Mouse (Mus musculus) neural tube, embryonic 14.5 days (tissue): ENCODE measurements around the gene Gpr88. TPM values are rescaled to one million over a fixed set of nuclear protein-coding genes. Genes with fewer than 3 reads are reported as not detected.

Experiments
- ATAC-seq: fragments of 200-750 bp; cut with Nextera tagmentation; 2 replicates; pipeline ENCODE4 v1.8.0; 2017; ENCODE audit warnings: low read depth, mild to moderate bottlenecking, moderate TSS enrichment, moderate library complexity
- H3K27ac ChIP-seq: fragments of 300-500 bp; sonication (generic); 2 replicates; pipeline ENCODE4 v1.5.1; 2014; ENCODE audit warnings: low read depth, mild to moderate bottlenecking, control low read depth, low read length, moderate library complexity, mixed read lengths
- H3K27me3 ChIP-seq: fragments of 300-500 bp; sonication (generic); 2 replicates; pipeline ENCODE4 v1.6.1; 2014; ENCODE audit warnings: low read length; ENCODE audit not compliant: control insufficient read depth, insufficient read depth
- H3K36me3 ChIP-seq: fragments of 300-500 bp; sonication (generic); 2 replicates; pipeline ENCODE4 v1.6.1; 2014; ENCODE audit warnings: low read length, mixed read lengths; ENCODE audit not compliant: control insufficient read depth, insufficient read depth
- H3K4me1 ChIP-seq: fragments of 300-500 bp; sonication (generic); 2 replicates; pipeline ENCODE4 v1.6.1; 2014; ENCODE audit warnings: low read length; ENCODE audit not compliant: control insufficient read depth, insufficient read depth
- H3K4me2 ChIP-seq: fragments of 300-500 bp; sonication (generic); 2 replicates; pipeline ENCODE4 v1.6.1; 2014; ENCODE audit warnings: mild to moderate bottlenecking, low read depth, low read length, control low read depth
- H3K4me3 ChIP-seq: fragments of 300-500 bp; sonication (generic); 2 replicates; pipeline ENCODE4 v1.5.1; 2014; ENCODE audit warnings: low read depth, low read length, control low read depth, mixed read lengths
- H3K9ac ChIP-seq: fragments of 300-500 bp; sonication (generic); replicated peaks from 2 replicates; pipeline ENCODE4 v1.6.1; 2014; ENCODE audit warnings: low read depth, mild to moderate bottlenecking, control low read depth, low read length, mixed read lengths
- H3K9me3 ChIP-seq: fragments of 300-500 bp; sonication (generic); 2 replicates; pipeline ENCODE4 v1.6.1; 2016; ENCODE audit warnings: low read length; ENCODE audit not compliant: control insufficient read depth
- WGBS: fragments of 180-500 bp; shearing (Covaris S2); extraction: QIAGEN DNeasy Blood & Tissue Kit; methylation state at CpG from one replicate; pipeline ENCODE4 v1.1.7; 2014; 5-methylcytosine and 5-hydroxymethylcytosine counted together
- polyA plus RNA-seq: library from polyadenylated mRNA; unstranded; fragments of >200 nt; fragmentation: Nextera tagmentation; extraction: Ambion mirVana; gene quantifications from 2 replicates; pipeline ENCODE4 v1.2.1, GENCODE M21; 2014

The Gpr88 gene
- polyA plus RNA-seq, result 3.8 and 4.2 TPM in 2 replicates

DNA sequence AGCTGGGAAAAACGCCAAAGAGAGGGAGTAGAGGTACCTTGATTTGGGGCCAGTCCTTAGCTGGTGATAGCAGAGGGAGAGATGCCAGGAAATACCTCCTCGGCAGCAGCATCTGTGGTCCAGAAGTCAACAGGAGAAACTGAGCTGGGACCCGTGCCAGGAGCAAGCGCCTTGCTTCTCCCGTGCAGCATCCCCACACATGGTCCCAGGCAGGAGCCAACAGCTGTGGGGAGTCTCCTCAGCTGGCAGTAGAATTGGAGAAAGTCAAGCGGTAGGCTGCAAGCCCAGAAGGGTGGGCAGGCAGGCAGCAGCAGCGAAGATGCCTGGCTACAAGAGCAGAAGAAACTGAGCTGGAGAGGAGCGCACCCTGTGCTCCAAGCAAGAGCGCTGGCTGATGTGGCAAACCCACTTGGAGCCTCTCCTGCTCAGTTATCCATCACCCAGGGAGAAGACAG is at the start of gene Gpr88:
Gpr88 (minus strand) TSS at position 427 of the 455 bp plus-strand sequence.
- peak; percentile 62 for ATAC-seq

DNA sequence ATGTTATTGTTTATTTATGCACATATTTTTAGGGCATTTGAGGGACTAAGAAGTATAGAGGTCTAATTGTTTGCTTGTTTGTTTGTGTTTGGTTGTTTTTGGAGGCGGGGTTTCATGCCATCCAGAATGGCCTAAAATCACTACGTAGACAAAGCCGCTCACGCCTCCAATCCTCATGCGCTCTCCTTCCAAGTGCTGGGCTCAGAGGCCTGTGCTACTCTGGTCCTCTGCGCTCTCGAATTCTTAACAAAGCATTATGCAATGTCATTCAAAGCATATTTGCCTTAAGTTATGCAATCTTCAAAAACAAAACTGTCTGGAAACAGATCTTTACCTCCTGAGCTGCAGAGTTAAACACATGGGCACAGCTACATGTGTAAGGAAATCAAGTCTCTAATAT is 49.3 kb upstream of the Gpr88 start:
- peaks cover 6% of the 10 kb centered on the region; the same call in 1 of the 2 replicates for H3K36me3 ChIP-seq
- no peaks in the 10 kb centered on the region for H3K4me1 ChIP-seq
- 95% methylated on average over 7 of the region's 7 CpGs for WGBS
- H3K9ac ChIP-seq, result no peak overlapping the region
- no peaks in the 10 kb centered on the region for H3K9me3 ChIP-seq
- H3K4me3 ChIP-seq, result no peak overlapping the region
- H3K27ac ChIP-seq, result no peak overlapping the region
- H3K27me3 ChIP-seq, result no peaks in the 10 kb centered on the region
- ATAC-seq, result no peak
- no peak overlapping the region for H3K4me2 ChIP-seq

More for the DNA sequence above, at the start of gene Gpr88:
- WGBS, result 0% methylated on average over 9 of the region's 9 CpGs
- H3K27me3 ChIP-seq, result peaks cover 7% of the 10 kb centered on the region
- no peaks in the 10 kb centered on the region for H3K9me3 ChIP-seq
- peaks cover 18% of the 10 kb centered on the region; the same call in 1 of the 2 replicates for H3K4me1 ChIP-seq
- H3K4me3 ChIP-seq, result peak within 1 kb of the TSS; percentile 56
- H3K36me3 ChIP-seq, result no peaks in the 10 kb centered on the region
- peak within 1 kb of the TSS; percentile 24; the same call in 1 of the 2 replicates for H3K27ac ChIP-seq
- peak within 1 kb of the TSS; percentile 62 for H3K9ac ChIP-seq
- H3K4me2 ChIP-seq, result peak within 1 kb of the TSS; percentile 99

DNA sequence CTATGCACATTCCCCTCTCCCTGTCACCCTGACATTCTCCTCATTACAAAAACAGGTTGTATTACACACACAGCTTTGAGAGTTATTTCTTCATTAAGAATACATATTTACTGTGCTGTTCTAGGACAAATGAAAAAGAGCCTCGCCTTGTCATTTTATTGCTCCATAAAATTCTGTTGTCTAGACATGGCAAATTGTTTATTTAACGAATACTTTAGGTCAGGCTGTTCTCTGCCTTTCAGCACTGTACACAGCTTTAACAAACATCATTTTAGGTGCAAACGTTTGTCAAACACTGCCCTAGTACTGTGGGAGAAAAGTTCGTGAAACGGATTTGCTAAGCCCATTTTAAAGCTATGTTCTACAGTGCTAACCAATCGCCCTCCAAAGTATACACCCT is 48.5 kb upstream of the Gpr88 start:
- ATAC-seq, result no peak
- 83% methylated on average over 6 of the region's 6 CpGs for WGBS
- peaks cover 7% of the 10 kb centered on the region; the same call in 1 of the 2 replicates for H3K36me3 ChIP-seq

DNA sequence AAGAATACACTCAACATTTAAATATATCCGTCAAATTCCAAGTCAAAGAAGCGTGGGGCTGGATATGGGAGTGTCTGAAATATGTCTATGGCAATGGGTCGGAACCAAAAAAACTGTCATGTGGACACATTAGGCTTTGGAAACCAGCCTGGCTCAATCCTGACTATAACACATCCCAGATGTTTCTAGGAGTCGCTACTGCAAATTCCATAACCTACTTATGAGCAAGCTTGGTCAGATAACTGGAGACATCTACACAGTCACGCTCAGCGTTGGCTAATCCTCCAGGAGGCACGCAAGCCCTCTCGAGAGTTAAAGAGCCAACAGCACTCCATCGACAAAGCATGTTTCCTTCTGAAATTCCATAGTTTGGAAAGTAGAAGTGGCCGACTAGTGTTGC is 45.4 kb upstream of the Gpr88 start:
- Histone ChIP-seq H3K9me3 (no peaks in the 10 kb centered on the region), H3K4me2 (no peak overlapping the region), H3K4me3 (no peak overlapping the region), H3K9ac (no peak overlapping the region), H3K27me3 (no peaks in the 10 kb centered on the region), H3K36me3 (peaks cover 7% of the 10 kb centered on the region; the same call in 1 of the 2 replicates), H3K27ac (no peak overlapping the region), H3K4me1 (no peaks in the 10 kb centered on the region)
- no peak for ATAC-seq
- WGBS, result 89% methylated on average over 10 of the region's 10 CpGs

More for the DNA sequence above, 48.5 kb upstream of the Gpr88 start:
- H3K9me3 ChIP-seq, result no peaks in the 10 kb centered on the region
- H3K4me3 ChIP-seq, result no peak overlapping the region
- H3K4me1 ChIP-seq, result no peaks in the 10 kb centered on the region
- no peak overlapping the region for H3K4me2 ChIP-seq
- H3K9ac ChIP-seq, result no peak overlapping the region
- H3K27me3 ChIP-seq, result no peaks in the 10 kb centered on the region
- H3K27ac ChIP-seq, result no peak overlapping the region

DNA sequence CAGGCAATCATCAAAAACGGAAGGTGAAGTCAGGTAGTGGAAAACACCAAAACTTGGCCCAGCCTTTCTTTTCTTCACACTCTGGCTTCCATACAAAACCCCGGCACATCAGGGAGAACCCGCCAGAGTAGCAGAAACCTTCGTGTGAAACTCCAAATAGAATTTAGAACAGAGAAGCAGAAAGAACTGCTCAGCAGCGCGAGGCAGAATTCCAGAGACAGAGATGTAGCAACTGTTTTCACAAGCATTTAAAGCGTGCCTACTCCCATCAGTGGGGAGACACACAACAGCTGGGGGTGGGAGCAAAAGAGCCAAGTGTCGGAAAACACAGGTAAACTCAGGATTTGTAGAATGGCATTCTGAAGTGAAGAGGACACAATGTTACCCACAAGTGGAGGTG is 44.7 kb upstream of the Gpr88 start:
- Histone ChIP-seq H3K27ac (no peak overlapping the region), H3K27me3 (no peaks in the 10 kb centered on the region), H3K4me1 (no peaks in the 10 kb centered on the region), H3K9ac (no peak overlapping the region), H3K9me3 (no peaks in the 10 kb centered on the region), H3K4me2 (no peak overlapping the region), H3K36me3 (peaks cover 7% of the 10 kb centered on the region; the same call in 1 of the 2 replicates), H3K4me3 (no peak overlapping the region)
- WGBS, result 89% methylated on average over 8 of the region's 8 CpGs
- no peak for ATAC-seq

DNA sequence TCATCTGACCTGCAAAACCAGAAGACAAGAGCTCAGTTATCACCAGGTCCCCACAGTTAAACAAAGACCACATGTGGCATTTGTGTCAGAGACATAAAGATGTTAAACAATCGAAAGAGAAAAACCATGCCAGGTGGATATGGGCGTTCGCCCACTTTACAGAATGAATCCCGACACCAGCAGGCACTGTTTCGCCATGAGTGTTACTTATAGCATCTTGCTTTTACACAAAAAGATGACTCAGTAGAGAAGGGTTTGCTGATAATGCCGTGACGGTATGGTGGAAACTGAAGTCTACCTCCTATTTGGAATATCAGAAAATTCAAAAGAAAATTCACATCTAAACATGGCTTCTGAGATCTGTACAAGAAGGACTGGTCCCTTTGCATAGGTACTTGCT is 43.9 kb upstream of the Gpr88 start:
- ATAC-seq, result no peak
- Histone ChIP-seq H3K9me3 (no peaks in the 10 kb centered on the region), H3K36me3 (peaks cover 7% of the 10 kb centered on the region; the same call in 1 of the 2 replicates), H3K4me2 (no peak overlapping the region), H3K27me3 (no peaks in the 10 kb centered on the region), H3K9ac (no peak overlapping the region), H3K27ac (no peak overlapping the region), H3K4me1 (no peaks in the 10 kb centered on the region), H3K4me3 (no peak overlapping the region)
- 97% methylated on average over 7 of the region's 7 CpGs for WGBS

DNA sequence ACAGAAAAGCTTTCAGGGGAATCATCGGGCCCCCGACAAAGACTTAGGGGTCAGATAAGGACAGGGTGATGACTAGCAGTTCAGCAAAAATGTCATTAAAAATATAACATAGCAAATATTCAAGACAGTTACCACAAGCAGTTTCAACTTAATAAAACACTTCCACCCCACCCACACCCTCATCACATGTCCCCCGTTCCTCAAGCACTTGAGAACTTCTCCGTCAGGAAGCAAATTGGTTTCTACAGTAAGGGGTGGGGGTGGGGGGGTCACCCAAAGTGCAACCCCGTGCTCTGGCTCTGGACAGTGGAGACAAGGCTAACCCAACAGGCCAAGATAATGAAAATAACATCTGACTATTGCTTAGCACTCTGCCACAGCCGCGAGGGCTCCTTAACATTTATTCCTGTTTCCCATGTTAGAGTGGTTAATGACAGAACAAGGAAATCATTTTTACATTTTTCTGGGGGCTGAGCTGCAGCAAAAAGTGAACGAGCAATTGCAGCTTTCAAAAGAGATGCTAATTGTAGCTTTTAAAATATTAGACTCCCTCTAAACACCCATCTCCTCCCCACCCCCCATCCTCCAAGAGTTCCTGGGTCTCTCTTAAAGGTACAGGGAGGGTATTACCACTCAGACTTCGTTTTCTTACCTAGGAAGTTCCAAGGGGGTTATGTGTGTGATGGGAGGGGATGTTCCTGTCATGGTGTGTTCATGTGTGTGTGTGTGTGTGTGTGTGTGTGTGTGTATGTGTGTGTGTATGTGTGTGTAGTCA is 36.9 kb upstream of the Gpr88 start:
- no peaks in the 10 kb centered on the region for H3K27me3 ChIP-seq
- no peaks in the 10 kb centered on the region for H3K4me1 ChIP-seq
- H3K9me3 ChIP-seq, result no peaks in the 10 kb centered on the region
- H3K36me3 ChIP-seq, result no peaks in the 10 kb centered on the region
- no peak for ATAC-seq
- whole genome bisulfite sequencing, result 89% methylated on average over 9 of the region's 9 CpGs
- no peak overlapping the region for H3K27ac ChIP-seq
- H3K9ac ChIP-seq, result no peak overlapping the region
- no peak overlapping the region for H3K4me2 ChIP-seq
- H3K4me3 ChIP-seq, result no peak overlapping the region

DNA sequence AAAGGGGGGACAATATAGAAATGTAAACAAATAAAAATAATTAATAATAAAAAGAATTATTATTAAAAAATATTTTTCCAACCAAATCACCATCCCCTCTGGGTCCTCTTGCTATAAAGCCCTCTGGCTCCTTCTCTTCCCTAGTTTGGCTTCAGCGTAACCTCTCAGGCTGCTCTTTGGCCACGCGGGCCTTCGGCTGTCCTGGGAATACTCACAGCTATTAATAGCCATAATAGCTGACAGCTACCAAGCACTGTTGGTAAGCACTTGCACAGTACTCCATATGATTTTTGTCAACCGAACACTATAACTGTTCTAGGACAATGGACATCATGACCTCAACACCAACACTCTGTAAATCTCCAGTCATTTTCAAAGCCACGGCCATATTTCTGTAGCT is 35.5 kb upstream of the Gpr88 start:
- no peak overlapping the region for H3K27ac ChIP-seq
- ATAC-seq, result no peak
- H3K36me3 ChIP-seq, result no peaks in the 10 kb centered on the region
- no peaks in the 10 kb centered on the region for H3K27me3 ChIP-seq
- WGBS, result 89% methylated on average over 6 of the region's 6 CpGs
- no peaks in the 10 kb centered on the region for H3K9me3 ChIP-seq
- no peaks in the 10 kb centered on the region for H3K4me1 ChIP-seq
- no peak overlapping the region for H3K4me2 ChIP-seq
- no peak overlapping the region for H3K9ac ChIP-seq
- H3K4me3 ChIP-seq, result no peak overlapping the region

DNA sequence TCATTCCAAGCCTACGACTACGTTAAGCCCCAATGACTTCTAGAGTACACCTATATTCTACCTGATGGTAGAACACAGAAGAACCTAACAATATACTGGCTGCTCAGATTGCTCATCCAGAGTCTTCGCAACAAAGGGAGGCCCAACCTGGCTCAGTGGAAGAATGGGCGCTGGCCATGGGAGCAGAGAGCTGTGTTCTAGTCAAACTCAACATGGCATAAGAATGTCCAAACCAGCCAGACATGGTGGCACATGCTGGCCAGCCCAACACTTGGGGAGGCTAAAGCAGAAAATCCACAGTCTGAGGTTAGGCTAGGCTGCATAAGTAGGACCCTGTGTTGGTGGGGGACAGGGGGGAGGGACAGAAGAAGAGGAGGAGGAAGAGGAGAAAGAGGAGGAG is 31.4 kb upstream of the Gpr88 start:
- no peak for ATAC-seq
- no peaks in the 10 kb centered on the region for H3K9me3 ChIP-seq
- no peaks in the 10 kb centered on the region for H3K36me3 ChIP-seq
- H3K4me3 ChIP-seq, result no peak overlapping the region
- H3K4me1 ChIP-seq, result no peaks in the 10 kb centered on the region
- no peak overlapping the region for H3K27ac ChIP-seq
- H3K27me3 ChIP-seq, result no peaks in the 10 kb centered on the region
- no peak overlapping the region for H3K4me2 ChIP-seq
- 81% methylated on average over 4 of the region's 4 CpGs for WGBS
- no peak overlapping the region for H3K9ac ChIP-seq
